Mouse (Mus musculus) liver, embryonic 14.5 days (tissue): ENCODE results near the gene Kdm4a.

Experiments used
- CTCF ChIP-seq: IDR thresholded peaks from 2 replicates; pipeline ENCODE4 v1.5.1; 2016; ENCODE audit warnings: antibody characterized with exemption, low read depth, control low read depth
- EP300 ChIP-seq: IDR thresholded peaks from 2 replicates; pipeline ENCODE4 v1.6.1; 2016; ENCODE audit warnings: antibody characterized with exemption, low read depth

- no peak for TF ChIP-seq CTCF
- TF ChIP-seq EP300 = no peak
These were observed 44.4 kb downstream of the Kdm4a start for GRCm38 (mm10) chr4:118135414-118135813.
